Mouse (Mus musculus): ENCODE results near the gene Tpra1. TPM values are rescaled to one million over a fixed set of nuclear protein-coding genes. Genes with fewer than 3 reads are reported as not detected.

The Tpra1 gene
- 24.4 to 70.1 TPM (median 35.2 TPM) in 3 replicates for total RNA-seq (2017)

DNA sequence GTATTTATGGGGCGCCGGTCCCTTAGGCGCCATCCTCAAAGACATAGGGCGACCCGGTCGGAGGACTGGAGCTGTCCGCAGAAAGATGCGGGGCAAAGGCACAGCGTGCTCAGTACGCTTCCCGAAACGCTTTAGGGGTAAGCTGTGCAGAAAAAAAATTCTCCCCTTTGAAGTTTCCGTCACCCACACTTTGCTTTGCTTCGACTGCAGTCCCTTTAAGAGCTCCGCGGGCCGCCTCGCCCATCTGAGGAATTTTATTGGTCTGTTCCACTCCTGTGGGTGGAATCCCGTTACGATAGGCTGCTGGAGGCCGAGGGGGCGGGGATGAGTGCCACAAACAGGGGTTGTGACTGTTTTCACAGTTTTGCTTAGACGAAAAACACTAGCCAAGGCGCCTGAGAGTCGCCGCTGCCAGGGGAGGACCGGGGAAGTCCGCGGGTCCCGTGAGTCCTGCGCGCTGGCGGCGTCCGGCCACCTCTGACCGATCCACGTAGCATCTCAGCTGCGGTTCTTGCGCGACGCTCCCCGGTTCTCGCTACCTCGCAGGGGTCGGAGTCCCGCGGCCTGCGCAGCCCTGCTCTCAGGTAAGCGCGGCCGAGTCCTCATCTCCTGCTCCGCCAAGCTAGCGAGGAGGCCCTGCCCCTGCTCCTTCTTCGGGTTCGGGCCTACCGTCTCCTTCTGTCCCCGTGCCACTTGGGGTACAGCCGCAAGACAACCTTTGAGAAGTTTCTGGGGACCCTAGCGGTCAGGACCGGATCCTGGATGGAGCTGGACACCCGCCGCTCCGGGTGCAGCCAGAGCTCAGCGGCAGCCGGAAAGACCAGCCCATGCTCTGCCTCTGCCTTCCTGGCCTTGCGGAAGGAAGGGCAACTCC is at the start of gene Tpra1:
TSS of gene Tpra1 (plus strand) at position 305 of the 874 bp plus-strand sequence.
- peak; percentile 84 for ATAC-seq (replicated peaks; ENCODE audit: insufficient number of reproducible peaks, low FRiP score, low TSS enrichment, poor library complexity, severe bottlenecking)

- no peak for ATAC-seq (replicated peaks; ENCODE audit: insufficient number of reproducible peaks, low FRiP score, low TSS enrichment, poor library complexity, severe bottlenecking)
Measured at GRCm38 (mm10) chr6:88854509-88854908, 47.5 kb upstream of the Tpra1 start.

DNA sequence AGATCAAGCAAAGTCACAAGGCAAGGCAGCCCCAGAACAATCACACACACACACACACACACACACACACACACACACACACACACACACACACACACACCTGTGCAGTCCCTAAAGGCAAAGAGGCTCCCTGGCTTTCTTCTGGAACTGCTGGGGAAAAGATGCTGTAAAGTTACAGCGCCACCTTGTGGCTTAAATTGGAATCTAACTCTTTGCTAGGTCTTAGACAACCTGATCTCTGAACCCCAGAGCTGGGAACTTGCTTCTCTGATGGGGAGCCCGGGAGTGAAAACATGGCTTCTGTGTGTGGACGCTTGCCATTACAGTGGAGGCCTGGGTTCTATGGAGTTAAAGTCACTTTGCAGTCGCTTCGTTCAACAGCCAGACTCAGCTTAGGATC is 46.4 kb upstream of the Tpra1 start:
- ATAC-seq (replicated peaks; ENCODE audit: insufficient number of reproducible peaks, low FRiP score, low TSS enrichment, poor library complexity, severe bottlenecking): peak; percentile 23; the same call in 1 of the 2 replicates

GRCm38 (mm10) chr6:88857249-88857648 is 44.8 kb upstream of the Tpra1 start:
- no peak for ATAC-seq (replicated peaks; ENCODE audit: insufficient number of reproducible peaks, low FRiP score, low TSS enrichment, poor library complexity, severe bottlenecking)

DNA sequence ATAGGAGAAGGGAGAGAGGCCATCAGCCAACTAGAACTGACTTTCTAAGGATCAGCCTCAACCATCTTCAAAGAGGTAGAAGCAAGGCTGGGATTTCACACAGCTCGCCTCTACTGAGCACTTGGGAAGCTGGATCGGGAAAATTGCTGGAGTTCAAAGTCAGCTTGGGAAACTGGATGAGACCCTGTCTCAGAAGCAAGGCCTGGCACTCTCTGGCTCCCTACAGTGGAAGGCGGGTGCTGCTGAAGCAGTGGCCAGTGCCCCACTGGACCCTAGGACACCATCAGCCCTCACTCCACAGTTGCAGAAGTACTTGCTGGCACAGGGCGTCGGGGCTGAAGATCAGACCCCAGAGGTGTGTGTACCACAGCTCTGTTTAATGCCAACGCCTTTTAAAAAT is 44.2 kb upstream of the Tpra1 start:
- no peak for ATAC-seq (replicated peaks; ENCODE audit: insufficient number of reproducible peaks, low FRiP score, low TSS enrichment, poor library complexity, severe bottlenecking)

DNA sequence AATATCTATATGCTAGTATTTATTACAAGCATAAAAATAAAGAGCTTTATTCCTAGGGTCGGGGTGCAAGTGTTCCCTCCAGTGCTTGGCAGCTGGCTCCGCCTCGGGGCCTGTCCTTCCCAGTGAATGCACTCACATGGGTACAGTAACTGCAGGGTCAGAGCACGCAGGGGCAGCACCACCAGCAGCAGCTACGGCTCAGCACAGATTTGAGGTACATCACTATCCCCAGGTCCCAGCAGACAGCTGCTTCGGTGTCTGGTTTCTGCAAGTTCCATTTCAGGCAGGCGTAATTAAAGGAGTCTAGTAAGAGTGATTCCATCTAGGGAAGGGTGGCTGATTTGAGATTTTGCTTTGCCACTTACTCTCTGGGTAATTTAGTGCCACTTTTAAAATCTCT is 43.7 kb upstream of the Tpra1 start:
- no peak for ATAC-seq (replicated peaks; ENCODE audit: insufficient number of reproducible peaks, low FRiP score, low TSS enrichment, poor library complexity, severe bottlenecking)

DNA sequence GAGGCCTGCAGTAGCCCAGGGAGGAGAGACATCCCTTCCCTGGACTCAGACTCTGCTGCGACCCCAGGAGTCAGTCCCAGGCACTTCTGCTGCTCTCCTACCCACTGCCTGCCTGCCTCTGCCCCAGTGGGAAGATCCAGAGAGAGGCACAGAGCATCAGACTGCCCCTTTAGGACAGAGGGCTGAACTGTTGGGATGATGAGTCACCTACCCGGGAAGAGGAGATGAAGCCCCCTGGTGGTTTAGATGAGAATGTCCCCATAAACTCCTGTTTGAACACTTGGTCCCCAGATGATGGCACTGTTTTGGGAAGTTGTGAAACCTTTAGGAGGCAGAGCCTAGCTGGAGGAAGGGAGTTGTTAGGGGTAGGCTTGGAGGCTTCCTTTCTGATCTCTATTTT is 41.1 kb upstream of the Tpra1 start:
- ATAC-seq (replicated peaks; ENCODE audit: insufficient number of reproducible peaks, low FRiP score, low TSS enrichment, poor library complexity, severe bottlenecking): 0 out of 2 replicates have a peak, but pooled peaks have one; percentile 29

DNA sequence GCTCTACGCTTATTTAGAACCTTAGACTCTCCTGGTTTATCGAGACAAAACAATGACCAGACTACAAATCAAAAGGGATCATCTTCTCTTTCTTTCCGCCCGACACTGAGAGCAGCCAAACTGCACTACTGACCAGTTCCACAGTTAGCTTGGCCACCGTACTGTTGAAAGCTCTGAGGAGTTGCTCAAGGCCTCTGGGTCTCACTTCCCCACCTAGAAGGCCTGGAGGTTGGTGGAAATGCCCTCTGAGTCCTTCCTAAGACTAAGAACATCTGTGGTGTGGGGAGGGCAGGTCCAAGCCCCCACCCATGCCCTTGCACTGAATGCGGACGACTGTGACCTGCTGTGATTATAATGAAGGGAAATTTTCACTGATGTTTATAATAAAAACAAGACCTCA is 36.3 kb upstream of the Tpra1 start:
- no peak for ATAC-seq (replicated peaks; ENCODE audit: insufficient number of reproducible peaks, low FRiP score, low TSS enrichment, poor library complexity, severe bottlenecking)

GRCm38 (mm10) chr6:88869459-88869858 is 32.6 kb upstream of the Tpra1 start:
- no peak for ATAC-seq (replicated peaks; ENCODE audit: insufficient number of reproducible peaks, low FRiP score, low TSS enrichment, poor library complexity, severe bottlenecking)

GRCm38 (mm10) chr6:88870594-88870993 is 31.5 kb upstream of the Tpra1 start:
- ATAC-seq (replicated peaks; ENCODE audit: insufficient number of reproducible peaks, low FRiP score, low TSS enrichment, poor library complexity, severe bottlenecking): no peak

DNA sequence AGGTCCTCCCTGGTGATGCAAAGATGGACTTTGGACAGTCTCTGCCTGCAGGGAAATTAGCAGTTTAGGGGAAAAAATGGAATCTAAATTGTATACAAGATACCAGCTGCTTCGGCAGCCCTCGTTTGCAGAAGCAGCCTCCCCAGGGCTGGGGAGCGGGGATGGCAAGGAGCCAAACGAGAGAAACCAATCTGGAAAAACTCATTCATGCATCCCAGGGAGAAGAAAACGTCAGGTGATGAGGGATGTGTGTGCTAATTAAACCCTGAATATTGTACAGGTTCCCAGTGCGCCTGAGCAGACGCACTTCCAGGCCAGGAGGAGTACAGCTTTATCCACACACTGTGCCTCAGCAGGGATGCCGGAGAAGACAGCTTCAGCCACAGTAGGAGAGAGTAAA is 30.5 kb upstream of the Tpra1 start:
- ATAC-seq (replicated peaks; ENCODE audit: insufficient number of reproducible peaks, low FRiP score, low TSS enrichment, poor library complexity, severe bottlenecking): no peak

GRCm38 (mm10) chr6:88872811-88873210 is 29.2 kb upstream of the Tpra1 start:
- no peak for ATAC-seq (replicated peaks; ENCODE audit: insufficient number of reproducible peaks, low FRiP score, low TSS enrichment, poor library complexity, severe bottlenecking)

DNA sequence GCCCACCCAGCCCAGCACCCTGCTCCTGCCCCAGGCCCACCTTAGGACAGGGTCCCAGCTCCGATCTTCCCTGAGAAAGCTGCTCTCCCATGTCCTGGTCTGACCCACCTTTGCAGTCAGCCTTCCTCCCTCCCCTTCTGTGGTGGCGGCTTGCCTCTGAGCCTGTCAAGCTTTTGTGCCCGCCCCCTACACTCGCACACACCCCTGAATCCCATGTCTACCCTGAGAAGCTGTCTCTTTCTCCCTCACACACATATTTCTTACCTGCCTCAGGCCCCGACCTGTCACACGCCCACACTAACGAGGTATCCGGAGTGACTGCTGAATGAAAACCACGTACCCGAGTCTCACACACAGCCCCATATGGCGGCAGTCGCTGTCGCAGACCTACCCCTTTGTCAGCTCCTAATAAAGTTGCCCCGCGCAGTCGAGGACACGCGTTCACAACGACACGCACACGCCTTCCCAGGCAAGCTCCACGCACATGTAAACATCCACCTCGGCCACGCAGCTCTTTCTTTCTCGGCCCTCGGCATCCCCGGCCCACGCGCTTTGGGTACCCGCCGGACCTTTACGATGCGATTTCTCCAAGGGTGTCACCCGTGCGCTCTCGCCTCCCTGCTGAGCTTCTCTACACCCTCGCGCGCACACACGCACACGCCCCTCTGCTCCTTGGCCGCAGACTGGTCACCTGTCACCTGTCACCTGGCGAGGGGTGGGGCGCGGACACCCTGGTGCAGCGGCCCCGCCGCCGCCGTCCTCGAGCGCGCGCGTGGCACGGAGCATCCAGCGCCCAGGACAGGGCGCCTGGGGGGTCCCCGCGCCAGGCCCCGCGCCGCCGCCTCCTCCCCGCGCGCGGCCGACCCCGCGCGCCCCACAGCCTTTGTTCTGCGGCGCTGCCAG is 27.8 kb upstream of the Tpra1 start:
- ATAC-seq (replicated peaks; ENCODE audit: insufficient number of reproducible peaks, low FRiP score, low TSS enrichment, poor library complexity, severe bottlenecking): no peak

- no peak for ATAC-seq (replicated peaks; ENCODE audit: insufficient number of reproducible peaks, low FRiP score, low TSS enrichment, poor library complexity, severe bottlenecking)
Measured at GRCm38 (mm10) chr6:88874868-88875508, 27.1 kb upstream of the Tpra1 start, which contains the start of gene Podxl2. TSS of gene Podxl2 (minus strand) at chr6:88875044.

- no peak for ATAC-seq (replicated peaks; ENCODE audit: insufficient number of reproducible peaks, low FRiP score, low TSS enrichment, poor library complexity, severe bottlenecking)
Measured at GRCm38 (mm10) chr6:88879471-88879870, 22.6 kb upstream of the Tpra1 start.

DNA sequence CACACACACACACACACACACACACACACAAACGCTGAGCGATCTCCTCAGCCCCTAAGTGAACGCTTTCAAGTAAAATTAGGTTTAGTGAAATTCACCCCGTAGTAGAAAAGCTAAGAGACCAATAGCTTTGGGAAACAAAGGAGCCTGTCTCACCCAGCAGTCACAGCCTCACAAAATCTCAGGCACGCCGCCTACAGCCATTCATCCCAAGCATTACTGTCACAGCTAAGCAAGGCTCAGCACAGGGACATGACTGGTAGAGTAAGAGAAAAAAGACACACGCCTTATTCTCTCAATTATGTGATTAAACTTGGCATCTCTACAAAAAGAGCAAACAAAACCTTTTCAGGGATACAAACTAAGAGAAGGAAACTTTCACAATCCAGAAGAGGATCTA is 20.7 kb upstream of the Tpra1 start:
- no peak for ATAC-seq (replicated peaks; ENCODE audit: insufficient number of reproducible peaks, low FRiP score, low TSS enrichment, poor library complexity, severe bottlenecking)

GRCm38 (mm10) chr6:88884195-88884594 is 17.9 kb upstream of the Tpra1 start:
- no peak for ATAC-seq (replicated peaks; ENCODE audit: insufficient number of reproducible peaks, low FRiP score, low TSS enrichment, poor library complexity, severe bottlenecking)

DNA sequence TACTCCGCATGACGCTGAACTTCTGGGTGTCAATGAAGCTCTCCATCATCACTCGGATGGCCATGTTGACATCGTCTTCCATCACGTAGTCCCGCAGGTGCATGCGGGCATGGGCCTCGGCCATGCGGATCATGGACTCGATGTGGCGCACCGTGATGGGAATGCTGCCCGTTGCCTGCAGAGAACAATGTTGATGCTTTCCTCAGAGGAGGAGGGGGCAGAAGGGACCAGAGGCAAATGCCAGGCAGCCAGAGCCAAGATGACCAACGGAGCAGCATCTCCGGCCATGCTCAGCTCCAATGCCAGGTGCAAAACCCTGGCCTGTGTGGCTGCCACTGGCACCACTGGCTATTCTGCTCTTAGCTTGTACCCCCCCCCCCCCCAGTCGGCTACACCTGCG is 17.4 kb upstream of the Tpra1 start:
- no peak for ATAC-seq (replicated peaks; ENCODE audit: insufficient number of reproducible peaks, low FRiP score, low TSS enrichment, poor library complexity, severe bottlenecking)

All from monocyte, adult 5-6 weeks (primary cell).